Comparison of ENCODE assay signal across 17 mouse cellular contexts in the genomic region with DNA sequence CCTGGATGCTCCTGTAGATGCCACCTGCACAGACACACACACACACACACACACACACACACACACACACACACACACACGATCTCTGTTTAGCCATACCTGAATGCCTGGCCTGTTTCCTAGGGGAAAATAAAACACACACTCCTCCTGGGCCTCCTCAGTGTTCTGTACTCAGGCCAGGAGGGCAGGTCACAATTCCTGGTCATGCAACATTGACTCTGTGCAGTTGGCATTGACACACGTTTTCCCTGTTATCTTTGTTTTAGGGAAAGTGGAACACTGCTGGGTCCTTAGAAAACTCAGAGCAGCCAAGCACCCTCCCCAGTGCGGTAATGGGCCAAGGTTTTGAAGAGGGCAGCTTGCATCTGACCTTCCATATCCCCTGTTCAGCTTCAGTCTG.
"Had no signal": no experiment of that assay in that cellular context is flagged by ENCODE, and none has a peak within 500 bp of the region (broad histone marks: within the 10 kb centered on the region; RNA-seq: fewer than 3 reads in every experiment).

No protein-coding gene starts in this region.

- H3K4me2 ChIP-seq: kidney, embryonic 15.5 days; liver, embryonic 12.5 days; liver, embryonic 15.5 days; lung, embryonic 15.5 days; midbrain, embryonic 12.5 days; midbrain, embryonic 15.5 days; neural tube, embryonic 12.5 days; neural tube, embryonic 15.5 days had no signal

- H3K36me3 ChIP-seq: kidney, embryonic 15.5 days; liver, embryonic 12.5 days; liver, embryonic 15.5 days; lung, embryonic 15.5 days; midbrain, embryonic 12.5 days; midbrain, embryonic 15.5 days; neural tube, embryonic 12.5 days; neural tube, embryonic 15.5 days had no signal

- H3K9me3 ChIP-seq: kidney, embryonic 15.5 days; liver, embryonic 12.5 days; liver, embryonic 15.5 days; lung, embryonic 15.5 days; midbrain, embryonic 12.5 days; midbrain, embryonic 15.5 days; neural tube, embryonic 12.5 days; neural tube, embryonic 15.5 days had no signal

- ATAC-seq: intestine, embryonic 16.5 days; liver, embryonic 12.5 days; midbrain, embryonic 15.5 days had no signal

- H3K4me1 ChIP-seq: liver, embryonic 12.5 days; liver, embryonic 15.5 days; lung, embryonic 15.5 days; midbrain, embryonic 12.5 days; midbrain, embryonic 15.5 days; neural tube, embryonic 12.5 days; neural tube, embryonic 15.5 days had no signal

- H3K9ac ChIP-seq: kidney, embryonic 15.5 days; liver, embryonic 12.5 days; liver, embryonic 15.5 days; lung, embryonic 15.5 days; midbrain, embryonic 12.5 days; midbrain, embryonic 15.5 days; neural tube, embryonic 12.5 days; neural tube, embryonic 15.5 days had no signal

- DNase-seq: kidney, postnatal 14 days; layer of hippocampus, postnatal 36 days; lung, adult 18-20 months; lung, postnatal 14 days; thymus, adult 18-20 months; thymus, postnatal 36 days had no signal

- H3K27ac ChIP-seq: kidney, embryonic 15.5 days; left cerebral cortex, adult 2 months; liver, embryonic 12.5 days; liver, embryonic 15.5 days; lung, embryonic 15.5 days; macrophage; midbrain, embryonic 12.5 days; midbrain, embryonic 15.5 days; neural tube, embryonic 12.5 days; neural tube, embryonic 15.5 days had no signal

- H3K27me3 ChIP-seq: liver, embryonic 15.5 days; midbrain, embryonic 12.5 days; midbrain, embryonic 15.5 days; neural tube, embryonic 12.5 days; neural tube, embryonic 15.5 days had no signal

- H3K4me3 ChIP-seq: kidney, embryonic 15.5 days; left cerebral cortex, adult 2 months; liver, embryonic 12.5 days; liver, embryonic 15.5 days; lung, embryonic 15.5 days; midbrain, embryonic 12.5 days; midbrain, embryonic 15.5 days; neural tube, embryonic 12.5 days; neural tube, embryonic 15.5 days had no signal
